Mouse (Mus musculus): ENCODE results near the gene Abcb8.

- TF ChIP-seq CTCF (IDR thresholded peaks at IDR 0.05; ENCODE audit: low read depth, low read length) (no peak), POLR2A (IDR thresholded peaks at IDR 0.05; ENCODE audit: extremely low read depth, insufficient read depth, low read length) (no peak)
Observed at GRCm38 (mm10) chr5:24364963-24365362, 28.5 kb upstream of the Abcb8 start.

Measured in liver, adult 2 months (tissue).